Mouse (Mus musculus) lung, postnatal 0 days (tissue): ENCODE data around the gene Cytip.

Experiments
- CTCF ChIP-seq: IDR thresholded peaks from 2 replicates; pipeline ENCODE4 v1.5.1; 2016; ENCODE audit warnings: antibody characterized with exemption, mild to moderate bottlenecking
- EP300 ChIP-seq: IDR thresholded peaks from 2 replicates; pipeline ENCODE4 v1.6.1; 2016; ENCODE audit warnings: antibody characterized with exemption, mild to moderate bottlenecking, control low read depth

GRCm38 (mm10) chr2:58155271-58156107 lies 39.8 kb downstream of the Cytip start:
- no peak for TF ChIP-seq CTCF
- TF ChIP-seq EP300: no peak
